Mouse (Mus musculus): ENCODE results near the gene Hsf2bp.

Hsf2bp gene

DNA sequence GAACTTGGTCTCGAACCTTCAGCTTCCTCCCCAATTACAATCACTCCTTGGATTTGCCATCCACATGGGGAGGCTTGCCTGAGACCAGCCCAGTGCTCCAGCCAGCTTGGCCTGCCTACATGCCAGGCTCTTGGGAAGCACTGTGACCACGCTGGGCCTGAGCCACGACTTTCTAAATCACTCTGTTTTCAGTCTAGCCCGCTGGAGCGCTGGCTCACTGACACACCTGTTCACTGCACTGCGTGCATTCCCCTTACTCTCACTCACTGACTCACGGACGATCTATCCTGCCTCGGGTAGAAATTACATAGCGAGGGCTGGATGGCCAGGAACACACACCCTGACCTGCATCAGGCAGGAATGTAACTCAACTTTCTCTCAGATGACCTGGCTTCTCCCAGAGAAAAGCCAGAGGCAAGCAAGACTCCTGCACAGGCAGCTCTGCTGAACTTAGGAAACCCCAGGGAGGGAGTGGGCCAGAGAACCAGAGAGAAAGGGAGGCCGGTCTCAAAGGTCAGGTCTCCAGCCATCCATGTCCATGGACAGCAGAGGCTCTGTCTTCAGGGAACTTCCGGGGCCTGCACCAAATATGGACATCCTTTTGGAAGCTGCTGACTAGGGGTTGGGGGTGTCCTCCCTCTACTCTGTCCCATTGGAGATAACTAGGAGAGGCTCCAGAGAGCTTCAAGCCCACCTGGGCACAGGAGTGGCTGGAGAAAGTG lies 97.4 kb downstream of the Hsf2bp start:
- TF ChIP-seq GATA4 (IDR thresholded peaks at IDR 0.05; ENCODE audit: insufficient replicate concordance, low read length) = no peak

DNA sequence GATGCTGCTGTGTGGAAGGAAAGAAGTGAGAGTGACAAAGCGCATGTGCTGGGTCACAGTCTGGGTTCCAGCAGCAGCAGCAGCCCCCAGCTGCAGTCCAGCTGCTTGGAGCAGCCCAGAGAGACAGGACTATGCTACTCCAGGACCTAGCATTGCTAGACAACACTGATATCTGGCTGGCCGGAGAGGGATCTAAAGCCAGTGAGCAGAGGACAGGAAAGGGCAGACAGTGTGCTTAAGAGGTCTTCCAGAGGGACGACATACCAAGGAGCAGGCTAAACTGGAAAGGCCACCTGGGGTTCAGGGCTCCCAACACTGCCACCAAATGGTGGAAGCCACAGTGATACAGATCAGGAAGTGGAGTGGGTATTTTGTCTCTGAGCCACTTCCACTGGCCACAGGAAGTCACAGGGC lies 99.0 kb downstream of the Hsf2bp start:
- no peak; the same call in 1 of the 2 replicates for TF ChIP-seq GATA4 (IDR thresholded peaks at IDR 0.05; ENCODE audit: insufficient replicate concordance, low read length)

DNA sequence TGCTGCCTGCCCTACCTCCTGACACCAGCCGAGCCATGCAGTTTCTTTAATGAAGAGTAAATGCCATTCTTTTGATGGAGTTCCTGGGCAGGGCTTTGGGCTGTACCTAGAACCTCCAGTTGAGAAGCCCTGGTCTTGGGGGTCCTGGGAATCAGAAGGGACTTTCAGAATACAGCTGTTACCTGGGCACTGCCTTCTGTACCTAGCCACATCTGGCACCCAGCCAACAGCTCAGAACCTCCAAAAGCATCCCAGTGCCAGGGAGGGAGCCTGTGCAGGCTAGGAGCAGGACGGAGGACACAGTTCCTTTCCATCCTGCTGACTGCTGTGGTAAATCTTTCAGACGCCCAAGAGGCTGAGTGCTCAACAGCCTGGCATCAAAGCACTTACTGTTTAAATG lies 100.3 kb downstream of the Hsf2bp start:
- TF ChIP-seq GATA4 (IDR thresholded peaks at IDR 0.05; ENCODE audit: insufficient replicate concordance, low read length) = no peak

DNA sequence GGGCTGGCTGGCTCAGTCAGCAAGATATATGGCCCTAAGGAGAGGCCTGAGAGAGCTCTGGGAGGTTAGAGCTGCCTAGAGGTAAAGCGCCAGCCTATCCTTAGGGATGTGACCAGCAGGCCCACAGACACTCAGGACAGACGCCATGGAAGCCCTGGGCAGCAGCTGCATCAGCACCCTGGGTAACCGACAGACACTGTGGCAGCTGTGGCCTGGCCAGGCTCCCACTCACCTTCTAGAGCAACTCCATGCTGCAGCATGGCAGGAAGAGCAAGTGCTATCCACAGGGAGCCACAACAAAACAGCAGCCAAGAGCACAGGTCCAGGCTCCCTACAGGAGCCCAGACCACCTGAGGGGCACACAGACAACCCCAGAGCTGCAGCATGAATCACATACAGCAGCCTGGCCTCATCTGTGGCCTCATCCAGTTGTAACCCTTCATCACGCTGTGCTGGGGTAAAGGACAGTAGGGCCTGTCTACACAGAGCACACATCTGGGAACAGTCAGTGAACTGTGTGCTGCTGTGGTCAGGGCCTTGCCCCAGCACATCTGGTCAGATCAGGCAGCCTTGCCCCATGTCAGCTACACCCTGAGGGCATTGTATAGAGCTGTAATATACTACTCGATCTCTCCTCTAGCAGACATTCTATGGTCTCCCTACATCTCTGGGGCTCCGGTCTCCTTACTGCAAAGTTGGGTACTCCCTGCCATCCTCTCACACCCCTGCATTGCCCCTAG lies 100.9 kb downstream of the Hsf2bp start:
- TF ChIP-seq GATA4 (IDR thresholded peaks at IDR 0.05; ENCODE audit: insufficient replicate concordance, low read length) = no peak

DNA sequence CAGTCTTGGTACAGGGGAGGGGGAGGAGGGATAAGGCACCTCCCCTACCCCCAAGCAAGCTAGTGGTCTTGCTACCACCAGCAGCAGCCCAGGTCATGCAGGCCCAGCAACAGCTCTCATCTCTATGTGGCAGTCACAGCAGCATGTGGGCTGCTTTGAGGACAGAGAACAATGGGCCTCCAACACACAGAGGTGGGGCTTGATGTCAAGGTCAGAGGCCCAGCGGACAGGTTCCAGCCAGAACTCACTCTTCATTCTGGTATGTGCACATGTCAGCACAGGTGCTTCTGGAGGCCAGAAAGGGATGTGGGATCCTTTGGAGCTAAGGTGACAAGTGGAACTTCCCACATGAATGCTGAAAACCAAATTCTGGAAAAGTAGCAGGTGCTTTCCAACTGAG lies 102.2 kb downstream of the Hsf2bp start:
- TF ChIP-seq GATA4 (IDR thresholded peaks at IDR 0.05; ENCODE audit: insufficient replicate concordance, low read length) = no peak

- TF ChIP-seq GATA4 (IDR thresholded peaks at IDR 0.05; ENCODE audit: insufficient replicate concordance, low read length) = peak; percentile 27; the same call in 1 of the 2 replicates
Measured at GRCm38 (mm10) chr17:31931499-31931898, 104.7 kb downstream of the Hsf2bp start.

DNA sequence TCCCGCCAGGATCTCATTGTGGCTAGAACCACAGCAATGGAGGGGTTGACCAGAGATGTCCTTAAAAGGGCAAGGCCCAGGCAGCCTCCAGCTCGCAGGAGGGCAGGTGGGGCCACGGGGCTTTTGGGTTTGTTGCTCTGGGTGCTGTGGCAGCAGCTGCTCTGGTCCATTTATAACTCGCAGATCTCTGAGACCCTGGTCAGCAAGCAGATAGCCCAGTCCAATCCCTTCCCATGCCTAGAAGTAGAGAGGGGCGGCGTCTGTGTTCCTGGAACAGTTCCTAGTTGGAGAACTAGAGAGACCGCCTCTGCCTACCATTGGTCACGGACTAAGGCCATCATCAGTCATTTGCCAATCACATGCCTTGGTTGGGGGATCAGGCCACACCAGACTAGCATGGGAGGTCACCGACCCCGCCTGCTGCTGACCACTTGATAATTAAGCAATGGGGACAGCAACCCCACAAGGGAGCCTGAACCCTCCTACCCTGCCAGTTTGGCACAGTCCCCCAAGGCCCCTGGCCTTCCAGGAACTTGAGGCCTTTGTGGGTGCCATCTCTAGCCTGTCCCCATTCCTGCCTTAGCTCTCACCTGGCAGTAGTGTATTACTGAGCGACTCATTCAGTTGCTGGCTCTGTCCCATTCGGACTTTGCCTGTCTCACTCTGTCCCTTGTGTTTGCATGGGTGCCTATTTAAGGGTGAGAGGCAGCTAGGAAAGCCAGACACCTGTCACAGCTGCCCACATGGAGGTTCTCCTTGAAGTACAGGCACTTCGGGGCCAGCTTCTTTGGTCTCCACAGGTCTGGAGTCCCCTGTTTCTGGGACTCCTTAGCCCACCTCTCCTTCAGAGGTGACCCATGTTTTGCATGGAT lies 106.1 kb downstream of the Hsf2bp start:
- TF ChIP-seq GATA4 (IDR thresholded peaks at IDR 0.05; ENCODE audit: insufficient replicate concordance, low read length) = peak; percentile 15; the same call in 1 of the 2 replicates

DNA sequence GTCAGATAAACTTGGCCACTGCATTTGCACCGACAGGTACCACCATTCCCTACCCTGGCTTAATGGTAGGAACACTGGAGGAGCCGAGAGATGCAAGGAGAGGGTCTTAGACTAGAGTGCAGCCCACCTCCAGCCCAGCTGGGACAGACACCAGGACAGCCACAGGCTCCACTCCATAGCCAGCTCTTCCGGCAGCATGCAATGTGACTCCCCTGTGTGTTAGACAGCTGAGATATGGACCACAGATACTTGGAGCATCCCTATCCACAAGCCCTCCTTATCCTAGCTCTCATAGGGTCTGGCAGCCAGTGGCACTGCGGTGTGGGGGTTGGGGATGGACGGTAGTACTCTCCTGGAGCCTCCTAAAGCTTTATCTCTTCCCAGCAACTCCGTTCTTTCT lies 107.1 kb downstream of the Hsf2bp start:
- no peak for TF ChIP-seq GATA4 (IDR thresholded peaks at IDR 0.05; ENCODE audit: insufficient replicate concordance, low read length)

- no peak for TF ChIP-seq GATA4 (IDR thresholded peaks at IDR 0.05; ENCODE audit: insufficient replicate concordance, low read length)
Measured at GRCm38 (mm10) chr17:31927895-31928626, 108.1 kb downstream of the Hsf2bp start.

GRCm38 (mm10) chr17:31924229-31924628 lies 111.9 kb downstream of the Hsf2bp start:
- no peak for TF ChIP-seq GATA4 (IDR thresholded peaks at IDR 0.05; ENCODE audit: insufficient replicate concordance, low read length)

- TF ChIP-seq GATA4 (IDR thresholded peaks at IDR 0.05; ENCODE audit: insufficient replicate concordance, low read length) = no peak
Measured at GRCm38 (mm10) chr17:31923310-31923970, 112.7 kb downstream of the Hsf2bp start.

DNA sequence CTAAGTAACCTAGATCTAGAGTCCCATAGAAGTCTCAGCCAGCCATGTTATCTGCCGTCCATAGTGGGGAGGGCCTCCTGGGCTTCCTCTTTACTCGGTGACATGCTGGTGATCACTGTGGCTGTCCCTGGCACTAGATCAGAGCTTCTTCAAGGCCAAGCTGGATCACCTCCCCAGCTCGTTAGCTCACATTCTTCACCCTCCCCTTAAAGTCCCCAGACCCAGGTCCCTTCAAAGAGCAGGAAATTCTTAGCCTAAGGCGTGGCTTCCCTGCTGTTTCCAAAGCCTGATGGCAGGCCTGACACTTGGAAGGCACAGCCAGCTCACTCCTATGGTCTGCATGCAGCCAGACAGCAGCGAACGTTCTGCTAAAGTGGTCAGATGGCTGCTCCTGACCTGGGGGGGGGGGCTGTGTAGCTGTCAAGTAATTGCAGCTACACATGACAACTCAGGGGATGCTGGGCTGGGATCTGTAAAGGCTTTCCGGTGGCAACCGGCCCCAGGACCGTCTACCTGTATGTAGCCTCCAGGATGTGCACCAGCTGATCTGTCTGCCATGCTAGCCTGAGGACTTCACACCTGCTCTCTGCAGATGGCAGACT lies 115.5 kb downstream of the Hsf2bp start:
- peak; percentile 7; the same call in 1 of the 2 replicates for TF ChIP-seq GATA4 (IDR thresholded peaks at IDR 0.05; ENCODE audit: insufficient replicate concordance, low read length)

GRCm38 (mm10) chr17:31919599-31919998 lies 116.5 kb downstream of the Hsf2bp start:
- TF ChIP-seq GATA4 (IDR thresholded peaks at IDR 0.05; ENCODE audit: insufficient replicate concordance, low read length) = no peak

- no peak for TF ChIP-seq GATA4 (IDR thresholded peaks at IDR 0.05; ENCODE audit: insufficient replicate concordance, low read length)
Measured at GRCm38 (mm10) chr17:31918374-31918773, 117.8 kb downstream of the Hsf2bp start.

Data from liver, adult (tissue).